Mouse (Mus musculus): Measurements from ENCODE around the gene Hspbap1.

Hspbap1 gene

DNA sequence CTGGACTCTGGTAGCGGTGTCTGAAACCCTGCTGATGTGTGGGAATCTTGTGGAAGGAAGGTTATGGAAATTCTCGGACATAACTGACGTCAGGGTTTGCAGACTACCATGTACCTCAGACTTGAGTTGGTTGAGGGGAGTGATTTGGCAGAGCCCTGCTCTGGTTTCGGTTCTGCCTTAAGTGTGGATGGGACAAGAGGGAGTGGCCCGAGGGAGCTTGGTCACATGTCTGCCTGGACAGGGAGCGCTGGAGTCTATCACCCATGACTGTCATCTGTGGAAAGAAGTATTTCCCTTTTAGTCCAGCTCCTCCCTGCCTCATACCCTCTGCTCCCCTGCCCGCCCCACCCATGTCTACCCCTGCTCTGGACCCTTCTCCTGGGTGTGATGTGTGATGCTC is 32.0 kb downstream of the Hspbap1 start:
- DNase-seq (ENCODE audit: low spot score): no peak

DNA sequence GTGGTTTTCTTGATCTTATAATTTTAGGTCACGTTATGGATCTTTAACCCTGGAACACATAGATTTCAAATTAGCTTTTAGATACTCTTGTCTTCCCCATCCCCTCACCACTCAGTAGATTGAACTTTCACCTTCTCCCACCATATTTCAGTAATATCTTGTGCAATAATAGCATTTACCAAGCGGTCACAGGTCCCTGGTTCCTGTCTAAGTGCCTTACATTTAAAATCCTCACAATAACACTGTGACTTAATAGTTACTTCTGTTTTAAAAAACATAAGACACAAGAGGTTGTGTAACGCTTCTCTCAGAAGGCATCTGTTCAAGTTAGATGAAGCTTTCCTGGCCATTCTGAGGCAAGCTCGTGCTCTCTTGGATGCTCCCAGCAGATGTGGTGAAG is 33.5 kb downstream of the Hspbap1 start:
- DNase-seq (ENCODE audit: low spot score): no peak

GRCm38 (mm10) chr16:35806973-35807662 is 36.9 kb downstream of the Hspbap1 start:
- no peak for DNase-seq (ENCODE audit: low spot score)

- DNase-seq (ENCODE audit: low spot score): no peak
Measured at GRCm38 (mm10) chr16:35807663-35807992, 37.5 kb downstream of the Hspbap1 start.

DNA sequence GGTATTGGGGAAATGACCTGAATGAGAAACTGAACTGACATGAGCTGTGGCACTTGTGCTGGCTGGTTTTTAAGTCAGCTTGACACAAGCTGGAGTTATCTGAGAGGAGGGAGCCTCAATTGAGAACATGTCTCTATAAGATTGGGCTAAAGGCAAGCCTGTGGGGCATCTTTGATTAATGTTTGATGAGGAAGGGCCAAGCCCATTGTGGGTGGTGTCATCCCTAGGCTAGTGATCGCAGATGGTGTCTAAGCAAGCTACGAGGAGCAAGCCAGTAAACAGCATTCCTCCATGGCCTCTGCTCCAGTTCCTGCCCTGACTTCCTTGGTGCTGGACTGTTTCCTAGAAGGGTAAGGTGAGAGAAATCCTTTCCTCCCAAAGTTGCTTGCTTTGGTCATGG is 38.7 kb downstream of the Hspbap1 start:
- no peak for DNase-seq (ENCODE audit: low spot score)

DNA sequence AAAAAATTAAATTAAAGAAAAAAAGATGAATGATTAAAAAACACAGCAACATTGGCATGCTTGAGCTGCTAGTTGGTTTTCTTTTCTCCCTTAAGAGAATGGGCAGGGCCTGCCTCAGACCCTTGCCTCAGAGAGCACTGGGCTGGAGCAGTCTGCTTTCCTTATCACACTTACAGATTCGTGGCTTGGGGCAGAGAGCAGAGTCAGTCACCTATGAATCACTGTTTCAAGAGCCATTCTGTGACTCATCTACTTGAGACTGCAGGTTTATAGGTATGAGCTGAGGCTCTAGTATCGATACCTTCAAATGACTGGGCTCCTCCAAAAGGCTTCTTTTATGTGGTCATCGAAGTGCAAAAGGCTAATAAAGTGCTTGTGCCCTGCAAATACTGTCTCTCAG is 42.9 kb downstream of the Hspbap1 start:
- DNase-seq (ENCODE audit: low spot score): no peak

DNA sequence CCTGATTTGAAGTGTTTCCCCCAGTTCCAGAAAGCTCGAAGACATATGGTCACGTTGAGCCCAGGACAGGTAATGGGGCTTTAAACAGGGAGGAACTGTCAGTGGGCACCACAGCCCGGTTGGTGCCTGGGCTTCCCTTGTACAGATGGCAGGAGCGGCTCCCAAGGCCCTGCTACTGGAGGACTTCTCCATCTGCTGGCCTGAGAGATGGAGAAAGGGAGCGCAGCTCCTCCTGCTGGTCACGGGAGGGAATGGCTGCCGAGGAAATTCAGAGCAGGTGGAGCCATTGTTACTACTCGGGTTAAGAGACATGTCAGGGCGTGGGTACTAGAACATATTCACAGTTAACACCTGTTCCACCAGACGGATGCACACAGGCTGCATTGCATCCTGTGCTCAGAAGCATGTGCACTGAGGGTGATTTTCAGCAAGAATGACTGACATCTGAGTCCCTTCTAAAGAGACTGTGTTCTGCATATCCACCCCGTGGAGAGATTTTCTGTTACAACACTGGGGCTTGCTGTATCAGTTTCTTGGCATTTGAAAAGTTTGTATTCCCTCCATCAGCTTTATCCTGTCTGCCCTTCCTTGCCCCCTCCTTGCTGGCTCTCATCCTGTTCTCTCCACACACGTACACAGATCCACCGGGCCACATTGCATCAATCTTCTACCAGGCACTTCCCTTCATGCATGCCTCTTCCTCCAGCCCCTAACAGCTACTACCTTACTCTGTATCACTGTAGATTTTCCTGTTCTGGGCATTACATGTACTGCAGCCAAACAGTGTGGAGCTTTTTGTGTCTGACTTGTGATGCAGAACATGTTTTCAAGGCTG is 47.3 kb downstream of the Hspbap1 start:
- peak; percentile 82 for DNase-seq (ENCODE audit: low spot score)

- no peak for DNase-seq (ENCODE audit: low spot score)
Measured at GRCm38 (mm10) chr16:35829999-35830398, 59.8 kb downstream of the Hspbap1 start.

GRCm38 (mm10) chr16:35832926-35833325 is 62.8 kb downstream of the Hspbap1 start:
- no peak for DNase-seq (ENCODE audit: low spot score)

DNA sequence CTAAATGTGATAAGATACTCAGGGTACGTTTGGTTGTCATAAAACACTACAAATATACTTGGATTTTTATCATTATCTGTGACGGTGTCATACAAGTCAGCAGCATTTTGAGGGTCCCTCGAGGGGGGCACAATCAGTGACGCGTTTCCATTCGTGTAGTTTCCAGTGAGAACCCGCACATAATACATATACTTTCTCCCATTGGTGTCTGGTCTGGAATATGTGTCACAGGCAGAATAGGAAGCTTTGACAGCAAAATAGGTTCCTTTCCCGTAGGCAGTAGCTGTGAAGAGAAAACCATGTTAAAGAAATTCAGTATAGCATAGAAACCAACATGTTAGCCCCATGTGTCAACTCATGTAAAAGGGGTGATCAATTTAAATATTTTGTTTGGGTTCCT is 64.5 kb downstream of the Hspbap1 start:
- no peak for DNase-seq (ENCODE audit: low spot score)

DNA sequence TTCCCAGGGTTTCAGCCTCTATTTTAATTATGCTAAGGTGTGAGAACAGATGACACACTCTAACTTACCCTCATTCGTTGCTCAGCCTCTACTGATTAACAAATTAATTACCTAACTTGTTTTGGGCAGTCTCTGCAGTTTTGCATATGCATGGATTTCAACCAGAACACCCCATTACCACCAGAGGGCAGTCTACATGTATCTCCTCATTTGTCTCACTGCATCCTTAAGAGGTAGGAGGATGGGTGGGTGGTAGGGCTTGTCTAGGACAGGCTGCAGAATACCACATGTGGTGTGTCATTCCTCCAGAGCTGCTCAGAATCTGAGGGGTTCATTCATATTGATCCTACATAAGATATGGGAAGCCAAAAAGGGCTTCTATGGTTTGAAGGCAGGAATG is 69.5 kb downstream of the Hspbap1 start:
- DNase-seq (ENCODE audit: low spot score): peak; percentile 12

DNA sequence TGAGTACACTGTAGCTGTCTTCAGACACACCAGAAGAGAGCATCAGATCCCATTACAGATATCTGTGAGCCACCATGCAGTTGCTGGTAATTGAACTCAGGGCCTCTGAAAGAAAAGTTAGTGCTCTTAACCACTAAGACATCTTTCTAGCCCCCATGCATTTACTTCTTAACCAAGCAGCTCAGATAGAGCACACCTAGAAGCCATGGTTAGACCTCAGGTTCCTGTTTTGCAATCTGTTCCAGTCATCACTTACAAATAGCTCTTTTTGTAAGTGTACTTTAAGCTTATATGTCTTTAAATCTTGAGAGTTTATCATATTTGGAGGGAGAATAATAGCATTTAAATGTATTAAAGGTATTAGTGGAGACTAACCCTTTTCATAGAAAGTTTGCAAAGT is 77.0 kb downstream of the Hspbap1 start:
- no peak for DNase-seq (ENCODE audit: low spot score)

DNA sequence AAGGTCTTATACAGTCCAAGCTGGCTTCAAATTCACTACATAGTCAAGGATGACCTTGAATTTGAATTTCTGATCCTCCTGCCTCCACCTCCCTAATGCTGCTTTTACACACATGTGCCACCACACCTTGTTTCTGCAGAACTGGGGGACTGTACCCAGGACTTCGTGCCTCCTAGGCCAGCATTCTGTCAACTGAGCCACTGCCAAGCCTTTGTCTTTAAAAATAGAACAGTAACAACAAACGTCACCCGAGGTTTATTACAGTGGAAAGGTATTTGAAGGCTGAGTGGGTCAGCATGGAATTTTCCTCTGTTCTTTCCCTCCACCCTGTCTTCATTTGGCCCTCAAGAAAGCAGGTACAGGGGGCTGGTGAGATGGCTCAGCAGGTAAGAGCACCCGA is 85.7 kb downstream of the Hspbap1 start:
- DNase-seq (ENCODE audit: low spot score): no peak

GRCm38 (mm10) chr16:35856766-35857165 is 86.6 kb downstream of the Hspbap1 start:
- no peak for DNase-seq (ENCODE audit: low spot score)

GRCm38 (mm10) chr16:35860236-35860635 is 90.1 kb downstream of the Hspbap1 start:
- no peak for DNase-seq (ENCODE audit: low spot score)

DNA sequence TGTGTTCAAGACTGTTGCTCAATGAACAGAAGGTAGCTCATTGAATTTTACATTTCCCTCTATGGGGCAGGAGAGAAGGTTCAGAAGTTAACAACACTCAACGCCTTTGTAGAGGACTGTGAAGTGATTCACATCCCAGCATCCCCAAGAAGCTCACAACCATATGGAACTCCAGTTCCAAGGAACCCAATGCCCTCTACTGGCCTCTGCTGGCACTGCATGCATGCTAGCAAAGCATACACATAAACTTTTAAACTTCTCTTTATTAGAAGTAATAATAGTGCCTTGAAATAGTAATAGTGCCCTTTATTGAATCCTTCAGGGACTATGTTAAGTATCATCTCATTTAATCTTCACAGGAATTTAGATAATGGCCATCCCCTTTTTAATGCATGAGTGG is 91.9 kb downstream of the Hspbap1 start:
- DNase-seq (ENCODE audit: low spot score): no peak

GRCm38 (mm10) chr16:35867726-35868125 is 97.6 kb downstream of the Hspbap1 start:
- no peak for DNase-seq (ENCODE audit: low spot score)

DNA sequence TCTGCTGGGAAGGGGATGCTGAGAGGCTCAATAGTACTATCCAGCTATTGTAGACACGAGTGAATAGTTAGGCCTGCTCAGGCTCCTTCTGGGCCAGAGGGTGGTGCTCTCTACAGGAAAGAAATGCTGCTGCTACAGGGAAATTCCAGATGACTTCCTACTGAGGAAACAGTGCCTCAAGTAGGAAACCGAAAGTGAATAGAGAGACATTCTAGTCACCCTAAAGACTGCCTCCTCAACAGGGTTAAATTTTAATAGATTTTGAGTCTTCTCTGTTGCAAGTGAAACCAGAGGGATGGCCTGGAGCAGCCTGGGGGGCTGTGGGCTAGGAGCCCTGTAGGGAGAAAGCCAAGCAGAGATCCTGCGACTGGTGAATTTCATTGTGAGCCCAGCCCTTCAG is 99.0 kb downstream of the Hspbap1 start:
- DNase-seq (ENCODE audit: low spot score): no peak

- DNase-seq (ENCODE audit: low spot score): no peak
Measured at GRCm38 (mm10) chr16:35869656-35870055, 99.5 kb downstream of the Hspbap1 start.

DNA sequence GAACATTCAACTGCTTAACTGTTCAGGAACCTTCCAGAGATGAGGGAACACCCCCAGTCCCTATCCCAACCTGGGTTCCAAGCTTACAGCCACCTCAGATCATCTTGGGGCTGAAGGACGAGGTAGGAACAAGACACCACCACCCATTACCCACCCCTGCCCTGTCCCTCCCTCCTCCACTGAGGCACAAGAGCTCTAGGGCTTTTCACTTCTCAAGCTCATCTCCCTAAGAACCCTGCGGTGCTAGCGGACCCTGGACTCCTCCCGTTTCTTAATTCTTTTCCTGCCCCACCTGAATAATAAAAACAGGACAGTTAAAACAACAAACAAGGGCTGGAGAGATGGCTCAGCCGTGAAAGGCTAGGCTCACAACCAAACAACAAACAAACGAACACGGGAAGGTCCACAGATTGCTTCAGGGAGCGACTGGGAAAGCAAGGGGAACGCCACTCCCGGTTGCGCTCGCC is 100.4 kb downstream of the Hspbap1 start:
- DNase-seq (ENCODE audit: low spot score): no peak

DNA sequence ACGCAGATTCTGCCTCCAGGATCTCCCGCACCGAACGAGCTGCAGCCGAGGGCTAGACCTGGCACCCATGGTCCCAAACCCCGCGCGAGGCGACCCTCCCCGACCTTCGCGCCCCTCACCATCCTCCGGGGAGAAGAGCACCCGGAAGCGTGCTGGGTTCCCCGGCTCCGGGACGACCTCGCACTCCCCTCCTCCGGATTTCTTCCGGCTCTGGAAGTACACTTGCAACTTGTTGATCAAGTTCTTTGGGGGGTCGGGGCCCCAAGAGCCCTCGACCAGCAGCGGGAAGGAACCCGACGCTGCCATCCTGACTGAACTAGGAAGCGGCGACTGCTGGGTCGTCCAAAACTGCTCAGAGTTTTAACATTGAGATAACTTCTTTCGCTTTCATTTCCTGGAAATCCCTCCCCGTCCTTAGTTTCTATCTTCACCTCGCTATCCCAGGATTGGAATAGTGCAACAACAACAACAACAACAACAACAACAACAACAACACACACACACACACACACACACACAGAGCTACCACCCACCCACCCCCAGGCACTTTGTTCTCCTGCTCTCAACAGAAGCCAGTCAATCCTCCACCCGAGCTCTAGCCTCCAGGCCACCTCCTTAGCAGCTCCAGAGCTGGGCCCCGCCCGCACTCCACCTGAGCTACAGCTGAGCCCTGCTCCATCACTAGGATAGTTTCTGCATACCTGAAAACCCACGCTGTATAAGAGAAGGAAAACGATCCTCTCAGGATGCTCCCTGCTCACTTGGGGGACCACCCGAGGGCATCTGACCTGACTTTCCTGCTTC is 101.1 kb downstream of the Hspbap1 start, which contains the start of gene Parp14:
Gene Parp14, minus strand, starts transcription at position 497 of the 804 bp plus-strand sequence.
- peak; percentile 34 for DNase-seq (ENCODE audit: low spot score)

- DNase-seq (ENCODE audit: low spot score): no peak
Measured at GRCm38 (mm10) chr16:35871898-35872297, 101.7 kb downstream of the Hspbap1 start.

Data from ovary, postnatal 14 days (tissue).